Mouse (Mus musculus) C2C12 (cell line): ENCODE data around the gene Ccl28.

ENCODE experiments used
- CTCF ChIP-seq: IDR thresholded peaks from one replicate; pipeline ENCODE4 v1.5.1; 2011; ENCODE audit not compliant: control insufficient read depth, insufficient read depth, insufficient read length
- FOSL1 ChIP-seq: IDR thresholded peaks from one replicate; pipeline ENCODE4 v1.8.0; 2011; ENCODE audit warnings: mild to moderate bottlenecking, low read length; ENCODE audit not compliant: poor library complexity, insufficient read depth, severe bottlenecking
- MYOD1 ChIP-seq: IDR thresholded peaks from one replicate; pipeline ENCODE4 v1.6.1; 2011; ENCODE audit warnings: low read depth; ENCODE audit not compliant: control insufficient read depth, insufficient read length

- TF ChIP-seq CTCF = no peak
- TF ChIP-seq MYOD1 = no peak
- no peak for TF ChIP-seq FOSL1
These were observed 74.8 kb downstream of the Ccl28 start for GRCm38 (mm10) chr13:119698436-119698835.
